9 mouse cellular contexts compared by ENCODE assay signal in the genomic region with DNA sequence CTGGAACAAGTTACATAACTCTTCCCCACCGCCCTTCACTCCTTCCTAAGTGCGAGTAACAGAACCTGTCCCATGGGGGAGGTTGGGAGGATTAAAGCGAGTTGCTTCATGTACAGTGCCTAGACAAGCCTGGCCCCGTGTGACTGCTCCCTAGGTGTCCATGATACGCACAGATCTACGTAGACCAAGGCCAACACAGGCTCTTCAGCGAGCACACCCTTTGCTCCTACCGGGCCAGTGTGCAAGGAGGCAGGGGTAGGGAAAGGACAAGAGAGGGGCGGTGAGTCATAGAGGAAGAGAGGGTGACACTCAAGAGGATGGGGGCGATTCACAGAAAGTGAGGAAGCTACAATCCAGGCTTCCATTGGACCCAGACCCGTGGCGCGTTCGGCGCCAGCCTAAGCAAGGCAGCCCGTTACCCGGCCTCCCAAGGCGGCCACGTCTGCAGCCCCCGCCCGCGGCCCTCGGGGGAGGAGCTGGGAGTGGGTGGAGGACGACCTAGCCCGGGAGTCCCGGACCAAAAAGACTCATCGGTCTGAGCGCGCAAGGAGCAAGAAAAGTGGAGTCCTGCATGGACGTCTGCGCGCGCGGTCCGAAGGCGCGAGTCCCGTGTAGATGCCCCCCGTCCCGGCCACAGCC. TPM values are rescaled to one million over a fixed set of nuclear protein-coding genes. Genes with fewer than 3 reads are reported as not detected.
A peak's percentile ranks its signal among the peaks of the same experiment; 100 is the strongest.
DNase-seq lines count a peak whose midpoint lies in the region; TF ChIP-seq lines count a peak whose summit lies in the region.
"Had no signal": no experiment of that assay in that cellular context is flagged by ENCODE, and none has a peak within 500 bp of the region (broad histone marks: within the 10 kb centered on the region; RNA-seq: fewer than 3 reads in every experiment).

No protein-coding gene starts in this region.

- peak overlapping the region; percentile 70 for H3K4me3 ChIP-seq in left cerebral cortex, adult 2 months
- H3K4me3 ChIP-seq in cortical plate, adult 2 months (ENCODE audit: insufficient read depth, low read length): peak overlapping the region; percentile 57
- H3K4me3 ChIP-seq in kidney, adult 2 months (ENCODE audit: insufficient read depth, low read depth, low read length): peak overlapping the region; percentile 80

- no peaks in the 10 kb centered on the region for H3K27me3 ChIP-seq in kidney, adult 2 months (replicated peaks; ENCODE audit: control insufficient read depth, insufficient read depth, low read length)

- DNase-seq in left cerebral cortex, adult 2 months (ENCODE audit: extremely low spot score in 1 of 2, low spot score in 2 of 2): no peak
- DNase-seq in left cerebral cortex, postnatal 14 days (ENCODE audit: low spot score in 2 of 2): no peak
- peak; percentile 98 for DNase-seq in heart, adult 11 months
- peak; percentile 37 for DNase-seq in kidney, adult 2 months
- DNase-seq in lung, postnatal 10 days: peak; percentile 78
- peak; percentile 56 for DNase-seq in skeletal muscle tissue, adult 2 months (ENCODE audit: low read depth, low spot score)
- no peak for DNase-seq in cerebellum, adult 11 months

- TF ChIP-seq CTCF in left cerebral cortex, adult 2 months (IDR thresholded peaks at IDR 0.05): no peak
- no peak for TF ChIP-seq CTCF in cortical plate, adult 2 months (IDR thresholded peaks at IDR 0.05; ENCODE audit: extremely low read depth, insufficient read depth, low read length)
- no peak for TF ChIP-seq CTCF in kidney, adult 2 months (conservative IDR thresholded peaks at IDR 0.05; ENCODE audit: insufficient read depth, insufficient read length, low read depth, low read length)

- H3K4me1 ChIP-seq in cortical plate, adult 2 months (ENCODE audit: control insufficient read depth, insufficient read depth, low read length): no peaks in the 10 kb centered on the region; the same call in 1 of the 2 replicates
- peaks cover 10% of the 10 kb centered on the region; the same call in 1 of the 2 replicates for H3K4me1 ChIP-seq in kidney, adult 2 months (ENCODE audit: control insufficient read depth, insufficient read depth, low read length)

- no peaks in the 10 kb centered on the region for H3K36me3 ChIP-seq in kidney, adult 2 months (ENCODE audit: control insufficient read depth, insufficient read depth, low read length)

- peak overlapping the region; percentile 83 for H3K27ac ChIP-seq in left cerebral cortex, adult 2 months
- H3K27ac ChIP-seq in cortical plate, adult 2 months (ENCODE audit: insufficient read depth, low read length): 0 out of 2 replicates have a peak overlapping the region, but pooled peaks have one; percentile 2
- H3K27ac ChIP-seq in kidney, adult 2 months (ENCODE audit: insufficient read depth, low read depth, low read length): peak overlapping the region; percentile 84

- TF ChIP-seq POLR2A in cortical plate, adult 2 months (IDR thresholded peaks at IDR 0.05; ENCODE audit: extremely low read depth, insufficient read depth, low read length): no peak
- TF ChIP-seq POLR2A in kidney, adult 2 months (IDR thresholded peaks at IDR 0.05; ENCODE audit: low read depth, low read length): no peak

- intact Hi-C loops in left cerebral cortex, adult 2 months (cut with DNase I): no loop called here
- intact Hi-C loops in left cerebral cortex, postnatal 14 days (cut with DNase I): no loop called here

- WGBS in kidney, adult 2 months: 5% methylated on average over 40 of the region's 40 CpGs

RNA-seq across cellular contexts. Expression of a gene that starts 0.5 kb away (rescaled TPM):
- 10 to 100 TPM; 18.2 to 19.8 TPM for total RNA-seq in left cerebral cortex, adult 2 months (2021)
- 10 to 100 TPM; 19.2 to 21.3 TPM for total RNA-seq in left cerebral cortex, postnatal 14 days (2021)
- polyA plus RNA-seq in cortical plate, adult 2 months (2012; rRNA removed): 23.6 and 25.8 TPM in 2 replicates
- polyA plus RNA-seq in kidney, adult 2 months (2012; rRNA removed): 30.9 and 33.5 TPM in 2 replicates

RNA-seq across cellular contexts. Expression of a gene that starts 13.8 kb away (rescaled TPM):
- not detected for total RNA-seq in left cerebral cortex, adult 2 months (2021)
- total RNA-seq in left cerebral cortex, postnatal 14 days (2021): not detected
- not detected in 2 replicates for polyA plus RNA-seq in cortical plate, adult 2 months (2012; rRNA removed)
- 0.05 and 0.10 TPM in 2 replicates for polyA plus RNA-seq in kidney, adult 2 months (2012; rRNA removed)
- total RNA-seq: adrenal gland, adult 18-20 months had no signal

RNA-seq across cellular contexts. Expression of a gene that starts 22.2 kb away (rescaled TPM):
- total RNA-seq in left cerebral cortex, adult 2 months (2021): 10 to 100 TPM; 25.3 to 25.8 TPM
- 10 to 100 TPM; 20.0 to 21.9 TPM for total RNA-seq in left cerebral cortex, postnatal 14 days (2021)
- polyA plus RNA-seq in cortical plate, adult 2 months (2012; rRNA removed): 54.4 and 55.7 TPM in 2 replicates
- 2.2 and 2.4 TPM in 2 replicates for polyA plus RNA-seq in kidney, adult 2 months (2012; rRNA removed)

RNA-seq across cellular contexts. Expression of a gene that starts 25.8 kb away (rescaled TPM):
- 10 to 100 TPM; 19.7 to 21.9 TPM for total RNA-seq in left cerebral cortex, adult 2 months (2021)
- total RNA-seq in left cerebral cortex, postnatal 14 days (2021): 10 to 100 TPM; 15.9 to 18.2 TPM
- polyA plus RNA-seq in cortical plate, adult 2 months (2012; rRNA removed): 25.1 and 27.4 TPM in 2 replicates
- polyA plus RNA-seq in kidney, adult 2 months (2012; rRNA removed): 10.2 and 11.6 TPM in 2 replicates

RNA-seq across cellular contexts. Expression of a gene that starts 27.1 kb away (rescaled TPM):
- 10 to 100 TPM; 90.3 to 91.9 TPM for total RNA-seq in left cerebral cortex, adult 2 months (2021)
- total RNA-seq in left cerebral cortex, postnatal 14 days (2021): 10 to 100 TPM; 80.7 TPM
- polyA plus RNA-seq in cortical plate, adult 2 months (2012; rRNA removed): 137 and 147 TPM in 2 replicates
- polyA plus RNA-seq in kidney, adult 2 months (2012; rRNA removed): 71.2 and 88.0 TPM in 2 replicates

Comparison
In these comparisons a context has a peak if more than half of its experiments do, and no peak if none do; other contexts are left out.
1. DNase-seq: peak in heart, adult 11 months (single experiment), kidney, adult 2 months (single experiment), lung, postnatal 10 days (single experiment) and skeletal muscle tissue, adult 2 months (single experiment); none in left cerebral cortex, adult 2 months (0 of 2), left cerebral cortex, postnatal 14 days (0 of 2) and cerebellum, adult 11 months (single experiment).
2. H3K27ac ChIP-seq: peak in every context shown above with its lines; median percentile 84 in kidney, adult 2 months; 83 in left cerebral cortex, adult 2 months; 2 in cortical plate, adult 2 months.
3. Peak in every context shown above with its lines, with median percentiles within 50 percentile points of each other: H3K4me3 ChIP-seq.